Mouse (Mus musculus): ENCODE measurements at regions not wholly inside any gene's neighbourhood (a gene's known extent, or its start where the extent isn't known, plus 50 kb on each side); places are given as distances from the start of the nearest gene placed in this dataset.

- Histone ChIP-seq H3K27ac (ENCODE audit: insufficient read depth, low read depth, low read length) (no peak overlapping the region), H3K36me3 (ENCODE audit: control insufficient read depth, insufficient read depth, low read length) (no peaks in the 10 kb centered on the region), H3K27me3 (ENCODE audit: control insufficient read depth, insufficient read depth, low read length) (no peaks in the 10 kb centered on the region), H3K4me3 (ENCODE audit: low read depth, low read length) (no peak overlapping the region), H3K4me1 (ENCODE audit: control insufficient read depth, insufficient read depth, insufficient read length, low read length) (peaks cover 7% of the 10 kb centered on the region; the same call in 1 of the 2 replicates)
- whole genome bisulfite sequencing = 30% methylated on average over 10 of the region's 10 CpGs
- TF ChIP-seq POLR2A (IDR thresholded peaks at IDR 0.05; ENCODE audit: low read depth, low read length) (no peak), CTCF (IDR thresholded peaks at IDR 0.05; ENCODE audit: extremely low read depth, insufficient read length, insufficient replicate concordance, low read depth, low read length) (no peak)
Measured at GRCm38 (mm10) chr3:37934905-37935708, 210.8 kb upstream of the Gm5148 start.

- TF ChIP-seq POLR2A (IDR thresholded peaks at IDR 0.05; ENCODE audit: low read depth, low read length) (no peak), CTCF (IDR thresholded peaks at IDR 0.05; ENCODE audit: extremely low read depth, insufficient read length, insufficient replicate concordance, low read depth, low read length) (no peak)
- H3K27ac ChIP-seq (ENCODE audit: insufficient read depth, low read depth, low read length) = no peak overlapping the region
- no peaks in the 10 kb centered on the region for H3K27me3 ChIP-seq (ENCODE audit: control insufficient read depth, insufficient read depth, low read length)
- H3K4me3 ChIP-seq (ENCODE audit: low read depth, low read length) = no peak overlapping the region
- H3K36me3 ChIP-seq (ENCODE audit: control insufficient read depth, insufficient read depth, low read length) = no peaks in the 10 kb centered on the region
- H3K4me1 ChIP-seq (ENCODE audit: control insufficient read depth, insufficient read depth, insufficient read length, low read length) = peaks cover 7% of the 10 kb centered on the region; the same call in 1 of the 2 replicates
- 84% methylated on average over 2 of the region's 2 CpGs for WGBS
Measured at GRCm38 (mm10) chr3:37934236-37934635, 209.9 kb upstream of the Gm5148 start.

- H3K27me3 ChIP-seq (ENCODE audit: control insufficient read depth, insufficient read depth, low read length) = no peaks in the 10 kb centered on the region
- no peak overlapping the region for H3K27ac ChIP-seq (ENCODE audit: insufficient read depth, low read depth, low read length)
- TF ChIP-seq POLR2A (IDR thresholded peaks at IDR 0.05; ENCODE audit: low read depth, low read length) (no peak), CTCF (IDR thresholded peaks at IDR 0.05; ENCODE audit: extremely low read depth, insufficient read length, insufficient replicate concordance, low read depth, low read length) (no peak)
- 82% methylated on average over 6 of the region's 6 CpGs for WGBS
- H3K36me3 ChIP-seq (ENCODE audit: control insufficient read depth, insufficient read depth, low read length) = no peaks in the 10 kb centered on the region
- no peak overlapping the region for H3K4me3 ChIP-seq (ENCODE audit: low read depth, low read length)
- H3K4me1 ChIP-seq (ENCODE audit: control insufficient read depth, insufficient read depth, insufficient read length, low read length) = no peaks in the 10 kb centered on the region
Measured at GRCm38 (mm10) chr3:37928731-37929130, 204.4 kb upstream of the Gm5148 start.

- Histone ChIP-seq H3K36me3 (ENCODE audit: control insufficient read depth, insufficient read depth, low read length) (no peaks in the 10 kb centered on the region), H3K27me3 (ENCODE audit: control insufficient read depth, insufficient read depth, low read length) (no peaks in the 10 kb centered on the region), H3K4me1 (ENCODE audit: control insufficient read depth, insufficient read depth, insufficient read length, low read length) (no peaks in the 10 kb centered on the region), H3K27ac (ENCODE audit: insufficient read depth, low read depth, low read length) (no peak overlapping the region), H3K4me3 (ENCODE audit: low read depth, low read length) (no peak overlapping the region)
- 72% methylated on average over 4 of the region's 4 CpGs for WGBS
- TF ChIP-seq POLR2A (IDR thresholded peaks at IDR 0.05; ENCODE audit: low read depth, low read length) (no peak), CTCF (IDR thresholded peaks at IDR 0.05; ENCODE audit: extremely low read depth, insufficient read length, insufficient replicate concordance, low read depth, low read length) (no peak)
Measured at GRCm38 (mm10) chr3:37919450-37920156, 195.3 kb upstream of the Gm5148 start.

DNA sequence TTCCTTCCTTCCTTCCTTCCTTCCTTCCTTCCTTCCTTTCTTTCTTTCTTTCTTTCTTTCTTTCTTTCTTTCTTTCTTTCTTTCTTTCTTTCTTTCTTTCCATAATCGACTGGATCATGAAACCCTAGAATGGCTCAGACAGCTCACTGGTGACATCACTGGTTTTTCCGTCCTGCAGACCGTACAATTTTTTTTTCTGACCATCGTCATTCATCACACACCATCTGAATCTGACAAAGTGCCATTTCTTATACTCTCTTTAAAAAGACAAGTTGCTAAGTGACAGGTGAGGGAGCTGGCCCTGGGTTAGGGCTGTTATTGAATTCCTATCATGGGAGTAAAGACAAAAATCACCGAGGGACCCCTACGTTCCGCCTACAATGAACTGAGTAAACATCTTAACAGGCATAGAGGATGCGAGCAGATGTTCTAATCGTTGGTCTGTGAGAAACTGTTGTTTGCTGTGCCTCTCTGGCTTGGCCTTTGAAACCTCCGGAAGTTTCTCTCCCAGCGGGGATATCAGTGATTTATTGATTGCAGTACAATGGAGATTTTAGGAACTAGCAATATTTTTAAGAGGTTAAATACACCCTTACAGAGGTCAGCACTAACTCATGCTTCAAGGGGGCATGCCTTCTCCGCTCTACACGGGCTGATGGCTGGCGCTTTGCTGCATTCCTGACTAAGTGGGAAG, 192.6 kb upstream of the Gm5148 start:
- H3K27me3 ChIP-seq (ENCODE audit: control insufficient read depth, insufficient read depth, low read length) = no peaks in the 10 kb centered on the region
- TF ChIP-seq CTCF (IDR thresholded peaks at IDR 0.05; ENCODE audit: extremely low read depth, insufficient read length, insufficient replicate concordance, low read depth, low read length) (no peak), POLR2A (IDR thresholded peaks at IDR 0.05; ENCODE audit: low read depth, low read length) (no peak)
- H3K36me3 ChIP-seq (ENCODE audit: control insufficient read depth, insufficient read depth, low read length) = no peaks in the 10 kb centered on the region
- H3K27ac ChIP-seq (ENCODE audit: insufficient read depth, low read depth, low read length) = no peak overlapping the region
- H3K4me3 ChIP-seq (ENCODE audit: low read depth, low read length) = no peak overlapping the region
- no peaks in the 10 kb centered on the region for H3K4me1 ChIP-seq (ENCODE audit: control insufficient read depth, insufficient read depth, insufficient read length, low read length)
- 27% methylated on average over 14 of the region's 14 CpGs for WGBS

- WGBS = 70% methylated on average over 3 of the region's 3 CpGs
- Histone ChIP-seq H3K36me3 (ENCODE audit: control insufficient read depth, insufficient read depth, low read length) (no peaks in the 10 kb centered on the region), H3K27me3 (ENCODE audit: control insufficient read depth, insufficient read depth, low read length) (no peaks in the 10 kb centered on the region), H3K4me3 (ENCODE audit: low read depth, low read length) (no peak overlapping the region), H3K4me1 (ENCODE audit: control insufficient read depth, insufficient read depth, insufficient read length, low read length) (no peaks in the 10 kb centered on the region), H3K27ac (ENCODE audit: insufficient read depth, low read depth, low read length) (no peak overlapping the region)
- TF ChIP-seq CTCF (IDR thresholded peaks at IDR 0.05; ENCODE audit: extremely low read depth, insufficient read length, insufficient replicate concordance, low read depth, low read length) (no peak), POLR2A (IDR thresholded peaks at IDR 0.05; ENCODE audit: low read depth, low read length) (no peak)
Measured at GRCm38 (mm10) chr3:37916281-37916680, 192.0 kb upstream of the Gm5148 start.

GRCm38 (mm10) chr3:37915673-37916072, 191.4 kb upstream of the Gm5148 start:
- WGBS = 76% methylated on average over 2 of the region's 2 CpGs
- Histone ChIP-seq H3K4me1 (ENCODE audit: control insufficient read depth, insufficient read depth, insufficient read length, low read length) (no peaks in the 10 kb centered on the region), H3K36me3 (ENCODE audit: control insufficient read depth, insufficient read depth, low read length) (no peaks in the 10 kb centered on the region), H3K27me3 (ENCODE audit: control insufficient read depth, insufficient read depth, low read length) (no peaks in the 10 kb centered on the region), H3K27ac (ENCODE audit: insufficient read depth, low read depth, low read length) (no peak overlapping the region), H3K4me3 (ENCODE audit: low read depth, low read length) (no peak overlapping the region)
- TF ChIP-seq CTCF (IDR thresholded peaks at IDR 0.05; ENCODE audit: extremely low read depth, insufficient read length, insufficient replicate concordance, low read depth, low read length) = no peak
- no peak for TF ChIP-seq POLR2A (IDR thresholded peaks at IDR 0.05; ENCODE audit: low read depth, low read length)
